Mouse (Mus musculus) heart, adult 2 months (tissue): ENCODE data around the gene Lgals2. TPM values are rescaled to one million over a fixed set of nuclear protein-coding genes. Genes with fewer than 3 reads are reported as not detected.
A peak's percentile ranks its signal among the peaks of the same experiment; 100 is the strongest.

Experiments
- DNase-seq, 2 experiments: peaks; one replicate each; pipeline ENCODE4 v3.0.0; 2021
- H3K27ac ChIP-seq: fragments of 200-600 bp; 2 replicates; pipeline ENCODE4 v1.8.1; 2022
- H3K27me3 ChIP-seq: fragments of 200-500 bp; 2 replicates; pipeline ENCODE4 v1.6.1; 2012; ENCODE audit warnings: mild to moderate bottlenecking, low read length, inconsistent platforms, mixed read lengths; ENCODE audit not compliant: control insufficient read depth, insufficient read depth
- H3K36me3 ChIP-seq: fragments of 200-500 bp; 2 replicates; pipeline ENCODE4 v1.6.1; 2012; ENCODE audit warnings: low read length, inconsistent platforms; ENCODE audit not compliant: control insufficient read depth, insufficient read depth
- H3K4me1 ChIP-seq: fragments of 200-500 bp; 2 replicates; pipeline ENCODE4 v1.6.1; 2011; ENCODE audit warnings: low read length; ENCODE audit not compliant: control insufficient read depth, insufficient read depth
- H3K4me3 ChIP-seq: fragments of 200-600 bp; 2 replicates; pipeline ENCODE4 v1.8.1; 2022
- H3K79me2 ChIP-seq: fragments of 200-500 bp; replicated peaks from 2 replicates; pipeline ENCODE4 v1.6.1; 2012; ENCODE audit warnings: mild to moderate bottlenecking, inconsistent platforms, low read length, moderate library complexity, mixed read lengths; ENCODE audit not compliant: control insufficient read depth, insufficient read depth
- H3K9ac ChIP-seq: fragments of 200-500 bp; 2 replicates; pipeline ENCODE4 v1.6.1; 2012; ENCODE audit warnings: low read depth, mild to moderate bottlenecking, control low read depth, inconsistent platforms, low read length, mixed read lengths
- CTCF ChIP-seq: fragments of 200-600 bp; IDR thresholded peaks from 2 replicates; pipeline ENCODE4 v1.8.1; 2022; ENCODE audit warnings: antibody characterized with exemption, mild to moderate bottlenecking, moderate library complexity
- EP300 ChIP-seq: fragments of 200-500 bp; IDR thresholded peaks from 2 replicates; pipeline ENCODE4 v1.6.1; 2011; ENCODE audit warnings: low read depth, low read length, control low read depth; ENCODE audit not compliant: insufficient read depth
- POLR2A ChIP-seq: fragments of 200-500 bp; IDR thresholded peaks from 2 replicates; pipeline ENCODE4 v1.6.1; 2011; ENCODE audit warnings: mild to moderate bottlenecking, low read depth, low read length, control low read depth; ENCODE audit not compliant: insufficient read depth
- WGBS: fragments of 180-500 bp; shearing (Covaris S2); methylation state at CpG from one replicate; pipeline ENCODE4 v1.1.7; 2018; 5-methylcytosine and 5-hydroxymethylcytosine counted together
- intact Hi-C: fragments of 180-260 bp; cut with DNase I; formaldehyde crosslinking; loops from one replicate; pipeline ENCODE4 v1.15.1; 2025
- polyA plus RNA-seq: library from polyadenylated mRNA; depleted of rRNA; stranded (reverse); fragments of >200 nt; gene quantifications from 2 replicates; pipeline ENCODE4 v1.2.3, GENCODE M21; 2012
- total RNA-seq, 2 experiments: library from RNA; stranded (reverse); gene quantifications; 2 replicates each; pipeline ENCODE4 v1.2.3; 2021

Lgals2 gene
- total and polyA plus RNA-seq, 3 experiments = 1.5 TPM; not detected in 2

DNA sequence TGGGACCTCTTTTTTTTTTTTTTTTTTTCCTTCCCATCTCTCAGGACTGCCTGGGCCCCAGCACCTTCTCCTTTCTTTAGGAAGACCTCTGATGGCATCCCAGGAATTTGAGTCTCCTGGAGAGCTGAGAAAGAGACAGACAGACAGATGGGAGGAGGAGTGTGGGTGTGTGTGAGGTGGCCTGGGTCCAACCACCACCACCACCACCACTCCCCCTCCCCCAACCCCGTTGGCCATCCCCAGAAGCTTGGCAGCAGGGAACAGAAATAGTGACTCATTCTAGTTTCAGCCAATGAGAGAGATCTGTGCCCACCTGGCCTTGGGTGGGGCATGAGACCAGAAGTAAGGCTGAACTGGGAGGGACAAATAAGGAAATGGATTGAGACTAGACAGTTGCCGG lies 48.7 kb downstream of the Lgals2 start:
- no peak overlapping the region for H3K4me3 ChIP-seq
- no peaks in the 10 kb centered on the region for H3K36me3 ChIP-seq
- H3K27ac ChIP-seq = no peak overlapping the region
- no peak overlapping the region for H3K9ac ChIP-seq
- H3K79me2 ChIP-seq = no peaks in the 10 kb centered on the region
- H3K4me1 ChIP-seq = peaks cover 14% of the 10 kb centered on the region
- TF ChIP-seq CTCF (no peak), EP300 (no peak), POLR2A (no peak)
- WGBS = 25% methylated on average over 2 of the region's 2 CpGs
- H3K27me3 ChIP-seq = no peaks in the 10 kb centered on the region
- intact Hi-C loops = no loop called here
- no peak for DNase-seq

DNA sequence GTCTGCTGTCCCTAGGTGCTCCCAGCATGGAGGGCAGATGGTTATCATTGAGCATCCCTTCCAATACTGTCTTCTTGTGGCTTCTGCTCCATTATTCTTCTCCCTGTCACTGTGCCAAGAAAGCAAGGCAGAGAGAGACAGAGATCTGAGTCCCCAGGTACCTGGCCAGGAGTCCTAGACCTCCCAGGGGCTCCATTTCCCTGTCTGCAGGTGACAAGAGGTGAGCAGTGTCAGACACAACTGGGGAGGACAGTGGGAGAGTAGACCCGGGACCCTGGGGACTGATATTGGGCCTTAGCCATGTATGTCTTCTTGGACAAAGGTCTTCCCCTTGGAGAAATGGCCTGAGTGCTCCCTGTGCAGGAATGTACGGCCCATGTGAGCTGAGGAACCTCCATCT lies 50.0 kb downstream of the Lgals2 start:
- no peaks in the 10 kb centered on the region for H3K36me3 ChIP-seq
- H3K4me1 ChIP-seq = peaks cover 14% of the 10 kb centered on the region
- no peak overlapping the region for H3K9ac ChIP-seq
- no peaks in the 10 kb centered on the region for H3K27me3 ChIP-seq
- no peak for TF ChIP-seq EP300
- no peak for TF ChIP-seq POLR2A
- no peak for TF ChIP-seq CTCF
- intact Hi-C loops = no loop called here
- 61% methylated on average over 2 of the region's 2 CpGs for WGBS
- no peaks in the 10 kb centered on the region for H3K79me2 ChIP-seq
- no peak overlapping the region for H3K4me3 ChIP-seq
- no peak for DNase-seq
- H3K27ac ChIP-seq = no peak overlapping the region

- peak in 1 of 2 experiments; percentile 62 for DNase-seq
- Histone ChIP-seq H3K4me3 (no peak overlapping the region), H3K9ac (no peak overlapping the region), H3K27me3 (no peaks in the 10 kb centered on the region), H3K79me2 (no peaks in the 10 kb centered on the region), H3K27ac (peak overlapping the region; percentile 96), H3K4me1 (peaks cover 12% of the 10 kb centered on the region), H3K36me3 (no peaks in the 10 kb centered on the region)
- TF ChIP-seq CTCF = no peak
- peak; percentile 36; the same call in 1 of the 2 replicates for TF ChIP-seq POLR2A
- TF ChIP-seq EP300 = peak; percentile 32; the same call in 1 of the 2 replicates
- WGBS = 31% methylated on average over 6 of the region's 6 CpGs
- intact Hi-C loops = no loop called here
Measured at GRCm38 (mm10) chr15:78804326-78804725, 51.0 kb downstream of the Lgals2 start.

- peak overlapping the region; percentile 85 for H3K4me3 ChIP-seq
- H3K36me3 ChIP-seq = peaks cover 2% of the 10 kb centered on the region
- no peaks in the 10 kb centered on the region for H3K27me3 ChIP-seq
- TF ChIP-seq EP300 = 0 out of 2 replicates have a peak, but pooled peaks have one; percentile 21
- TF ChIP-seq CTCF = no peak
- TF ChIP-seq POLR2A = peak; percentile 20; the same call in 1 of the 2 replicates
- H3K9ac ChIP-seq = no peak overlapping the region
- no peaks in the 10 kb centered on the region for H3K79me2 ChIP-seq
- intact Hi-C loops = loop anchor here (2.0 kb wide), 1 partner anchor 17 kb away; no protein-coding TSS in a partner anchor
- peak; percentile 70 to 82 for DNase-seq
- peaks cover 13% of the 10 kb centered on the region for H3K4me1 ChIP-seq
- 7% methylated on average over 8 of the region's 8 CpGs for WGBS
- peak overlapping the region; percentile 96 for H3K27ac ChIP-seq
Measured at GRCm38 (mm10) chr15:78803499-78803900, 51.8 kb downstream of the Lgals2 start.

GRCm38 (mm10) chr15:78802776-78803391 lies 52.4 kb downstream of the Lgals2 start, which contains the start of gene Card10:
Gene Card10 (minus strand): TSS chr15:78803042.
- TF ChIP-seq CTCF = peak; percentile 19; the same call in 1 of the 2 replicates
- TF ChIP-seq POLR2A = peak; percentile 83
- no peak for TF ChIP-seq EP300
- Histone ChIP-seq H3K9ac (peak within 1 kb of the TSS; percentile 98), H3K36me3 (peaks cover 2% of the 10 kb centered on the region), H3K4me1 (peaks cover 17% of the 10 kb centered on the region), H3K27ac (peak within 1 kb of the TSS; percentile 96), H3K79me2 (no peaks in the 10 kb centered on the region), H3K27me3 (no peaks in the 10 kb centered on the region), H3K4me3 (peak within 1 kb of the TSS; percentile 85)
- peak; percentile 88 for DNase-seq
- WGBS = 2% methylated on average over 67 of the region's 70 CpGs
- intact Hi-C loops = loop anchor here (2.0 kb wide), 1 partner anchor 16 kb away; no protein-coding TSS in a partner anchor
